Mouse (Mus musculus) liver (tissue): Measurements from ENCODE around the gene Mxi1.
A peak's percentile ranks its signal among the peaks of the same experiment; 100 is the strongest.

ENCODE experiments used
- DNase-seq: peaks from one replicate; pipeline ENCODE4 v3.0.0-alpha.2; 2020; ENCODE audit warnings: mixed read lengths

Gene Mxi1

DNA sequence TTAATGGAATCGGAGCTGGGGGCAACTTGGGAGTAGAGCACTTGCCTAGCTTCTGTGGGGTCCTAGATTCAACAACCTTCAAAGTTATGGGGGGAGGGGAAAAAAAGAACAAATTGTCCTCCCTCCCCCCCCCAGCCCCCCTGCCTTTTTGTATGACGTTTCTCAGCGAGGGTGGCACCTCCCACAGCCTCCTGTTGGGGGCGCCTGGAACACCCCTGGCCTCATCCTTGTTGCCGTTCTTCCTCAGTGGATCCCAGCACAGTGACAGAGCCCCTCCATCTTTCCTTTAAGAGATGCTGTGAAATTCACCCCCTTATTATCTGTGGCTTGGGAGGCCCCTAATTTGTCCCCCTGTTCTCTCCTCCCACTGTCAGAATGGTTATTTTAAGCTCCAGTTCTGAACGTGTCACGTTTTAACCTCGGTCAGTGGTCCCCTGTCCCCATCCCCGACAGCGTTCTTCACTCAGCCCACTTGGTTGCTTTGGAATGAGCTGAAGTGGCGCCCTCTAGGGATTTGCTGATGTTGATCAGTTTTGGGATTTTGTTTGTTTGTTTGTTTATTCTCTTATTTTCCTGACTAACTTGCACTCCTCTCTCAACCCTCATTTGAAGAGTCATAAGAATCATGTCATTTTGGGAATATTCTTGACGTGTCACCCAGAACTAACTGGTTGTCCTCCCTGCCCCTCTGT lies 92.6 kb downstream of the Mxi1 start:
- DNase-seq = no peak

DNA sequence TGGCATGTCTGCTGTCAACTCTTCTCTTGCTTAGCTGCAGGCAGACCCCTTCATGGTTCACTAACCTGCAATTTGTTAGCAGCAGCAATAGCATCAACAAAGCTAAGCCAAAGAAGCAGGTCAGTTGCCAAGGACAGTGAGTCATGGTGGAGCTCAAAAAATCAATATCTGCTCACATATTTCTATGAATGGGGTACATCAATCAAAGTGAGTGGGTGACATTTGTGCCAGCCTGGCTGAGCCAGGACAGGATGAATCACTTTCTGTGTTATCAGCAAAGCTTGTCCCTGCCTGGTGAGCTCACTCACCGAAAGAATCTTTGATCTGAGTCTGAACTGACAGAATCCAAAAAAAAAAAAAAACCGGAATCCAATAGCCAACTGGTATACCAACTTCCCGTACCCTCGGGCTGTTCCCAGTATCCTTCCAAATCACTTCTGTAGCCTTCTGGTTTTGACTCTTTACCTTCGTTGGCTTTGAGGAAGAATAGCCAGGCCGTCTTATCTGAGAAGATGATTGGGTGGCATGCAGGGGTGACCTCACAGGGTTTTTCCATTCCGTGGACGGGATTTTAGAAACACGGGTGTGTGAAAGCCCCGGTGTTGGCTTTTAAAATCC lies 94.0 kb downstream of the Mxi1 start:
- no peak for DNase-seq

GRCm38 (mm10) chr19:53404837-53405356 lies 94.6 kb downstream of the Mxi1 start:
- no peak for DNase-seq

GRCm38 (mm10) chr19:53405810-53406209 lies 95.5 kb downstream of the Mxi1 start:
- no peak for DNase-seq

- DNase-seq = no peak
Measured at GRCm38 (mm10) chr19:53407350-53407749, 97.0 kb downstream of the Mxi1 start.

DNA sequence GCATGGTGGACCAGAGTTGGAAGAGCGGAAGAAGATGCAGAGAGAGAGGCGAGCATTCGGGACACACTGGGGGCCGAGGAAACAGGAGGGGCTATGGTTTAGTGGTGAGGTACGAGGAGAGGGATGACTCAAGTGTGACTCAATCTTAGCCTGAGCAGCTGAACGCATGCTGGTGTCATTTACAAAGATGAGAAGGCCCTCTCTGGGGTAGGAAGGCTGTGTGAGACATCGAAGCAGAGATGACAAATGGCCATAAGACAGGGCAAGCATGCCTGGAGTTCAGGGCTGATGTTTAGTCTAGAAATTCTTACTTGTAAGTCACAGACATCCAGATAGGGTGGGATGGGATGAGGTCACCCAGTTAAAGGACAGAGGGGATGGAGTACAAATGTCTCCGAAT lies 98.1 kb downstream of the Mxi1 start:
- DNase-seq = no peak

DNA sequence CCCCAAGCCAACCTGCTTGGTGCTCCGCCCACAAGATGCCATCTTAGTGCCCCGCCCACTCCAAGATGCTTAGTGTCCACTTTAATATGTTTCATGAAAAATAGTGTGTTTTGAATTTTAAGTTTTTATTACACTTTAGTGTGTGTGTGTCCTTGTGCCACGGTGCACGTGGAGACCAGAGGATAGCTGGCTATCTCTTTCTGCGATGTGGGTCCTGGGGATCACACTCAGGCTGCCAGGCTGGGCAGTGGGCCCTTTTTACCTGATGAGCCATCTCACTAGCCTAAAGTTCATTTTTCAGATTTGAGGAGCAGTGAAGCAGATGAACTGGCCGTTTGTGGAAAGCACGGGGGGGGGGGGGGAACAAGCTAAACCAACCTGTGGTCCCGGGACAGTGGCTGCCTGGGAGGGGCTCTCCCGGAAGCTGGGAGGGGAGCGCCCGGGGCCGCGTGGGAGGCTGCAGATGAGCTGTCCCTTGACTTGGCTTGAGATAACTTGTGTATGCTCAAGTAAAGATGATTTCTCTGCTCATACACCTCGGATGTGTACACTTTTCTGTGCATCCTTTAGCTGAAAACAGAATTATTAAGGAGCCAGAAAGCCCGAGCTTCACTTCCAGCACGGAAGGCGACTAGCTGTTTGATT lies 99.5 kb downstream of the Mxi1 start:
- DNase-seq = no peak

DNA sequence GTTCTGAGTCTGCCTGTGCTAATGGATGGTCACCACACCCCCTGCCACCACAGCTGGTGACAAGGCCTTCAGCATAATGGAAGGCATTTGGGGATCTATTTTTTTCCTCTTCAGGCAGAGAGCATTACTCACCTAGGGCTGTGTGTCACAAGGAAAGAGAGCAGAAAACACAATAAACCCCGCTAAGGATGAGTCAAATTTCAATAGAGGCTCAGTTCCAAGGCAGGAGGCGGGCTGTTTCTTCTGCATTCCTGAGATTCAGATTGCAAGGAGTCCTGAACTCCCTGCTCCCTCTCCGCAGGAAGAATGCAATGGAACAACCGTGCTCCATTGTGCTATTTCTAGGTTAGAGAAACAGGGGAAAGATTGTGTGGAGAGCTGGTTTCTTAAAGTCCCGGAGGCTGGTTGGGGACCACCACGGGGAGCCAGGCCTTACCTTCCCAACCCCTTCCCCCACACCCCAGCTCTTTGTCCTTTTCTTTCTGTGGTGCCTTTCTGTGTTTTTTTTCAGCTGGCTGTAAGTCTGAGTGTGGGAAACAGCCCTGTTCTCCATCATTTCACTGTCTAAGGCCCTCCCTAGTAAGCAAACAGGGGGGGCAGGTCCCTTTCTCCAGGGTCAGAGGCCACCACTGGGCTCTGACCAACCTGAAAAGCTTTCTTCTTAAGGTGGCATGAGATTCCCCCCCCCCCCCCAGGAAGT lies 102.0 kb downstream of the Mxi1 start:
- no peak for DNase-seq

- DNase-seq = no peak
Measured at GRCm38 (mm10) chr19:53413617-53414380, 103.5 kb downstream of the Mxi1 start.

- DNase-seq = peak; percentile 36
Measured at GRCm38 (mm10) chr19:53414650-53415049, 104.3 kb downstream of the Mxi1 start.

DNA sequence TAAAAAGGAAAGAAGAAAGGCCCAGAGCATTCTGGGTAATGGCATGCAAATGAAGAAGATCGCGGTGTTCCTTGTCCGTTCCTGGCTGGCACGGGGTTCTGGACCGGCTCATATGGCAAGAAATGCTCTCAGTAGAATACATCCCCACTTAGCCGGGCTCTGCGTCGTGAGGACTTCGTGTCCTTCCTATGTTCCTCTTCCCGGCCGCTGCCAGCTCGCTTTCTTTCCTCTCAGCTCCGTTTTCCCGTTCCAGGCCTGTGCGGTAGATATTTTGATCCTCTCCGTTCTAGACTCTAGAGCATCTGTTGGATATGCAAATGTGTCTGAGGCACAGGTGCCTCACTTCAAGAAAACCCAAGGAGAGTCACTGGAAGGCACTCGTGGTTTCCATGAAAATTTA lies 104.9 kb downstream of the Mxi1 start:
- DNase-seq = no peak

- peak; percentile 68 for DNase-seq
Measured at GRCm38 (mm10) chr19:53419834-53420233, 109.5 kb downstream of the Mxi1 start.

DNA sequence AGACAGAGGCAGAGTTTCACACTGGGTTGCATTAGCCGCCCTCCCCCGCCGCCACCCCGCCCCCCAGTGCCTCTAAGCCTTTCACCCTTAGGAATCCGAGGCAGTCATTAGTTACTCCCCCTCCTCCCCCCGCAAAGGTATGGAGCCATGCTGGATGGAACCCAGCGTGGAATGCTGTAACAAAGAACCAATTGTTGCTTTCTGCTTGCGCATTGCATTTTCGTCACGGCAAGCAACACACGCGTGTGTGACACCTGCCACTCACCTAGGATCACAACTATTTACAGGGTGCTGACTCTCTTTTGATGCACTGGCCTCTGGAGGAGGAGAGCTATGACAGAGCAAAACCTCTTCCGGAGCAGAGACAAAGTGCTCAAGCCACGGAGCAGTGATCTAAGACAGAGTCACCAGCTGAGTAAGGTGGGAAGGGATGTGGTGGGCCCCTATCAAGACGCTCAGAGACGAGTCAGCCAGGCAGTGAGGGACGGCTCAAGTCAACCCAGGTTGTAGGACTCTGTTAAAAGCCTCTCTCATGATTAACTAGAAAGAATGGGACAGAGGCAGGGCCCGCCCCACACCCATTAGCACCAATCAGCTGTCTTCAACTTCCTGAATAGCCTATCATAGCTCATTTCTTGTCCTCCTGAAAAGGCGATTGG lies 110.7 kb downstream of the Mxi1 start:
- DNase-seq = peak; percentile 74

GRCm38 (mm10) chr19:53421583-53422188 lies 111.4 kb downstream of the Mxi1 start:
- no peak for DNase-seq

DNA sequence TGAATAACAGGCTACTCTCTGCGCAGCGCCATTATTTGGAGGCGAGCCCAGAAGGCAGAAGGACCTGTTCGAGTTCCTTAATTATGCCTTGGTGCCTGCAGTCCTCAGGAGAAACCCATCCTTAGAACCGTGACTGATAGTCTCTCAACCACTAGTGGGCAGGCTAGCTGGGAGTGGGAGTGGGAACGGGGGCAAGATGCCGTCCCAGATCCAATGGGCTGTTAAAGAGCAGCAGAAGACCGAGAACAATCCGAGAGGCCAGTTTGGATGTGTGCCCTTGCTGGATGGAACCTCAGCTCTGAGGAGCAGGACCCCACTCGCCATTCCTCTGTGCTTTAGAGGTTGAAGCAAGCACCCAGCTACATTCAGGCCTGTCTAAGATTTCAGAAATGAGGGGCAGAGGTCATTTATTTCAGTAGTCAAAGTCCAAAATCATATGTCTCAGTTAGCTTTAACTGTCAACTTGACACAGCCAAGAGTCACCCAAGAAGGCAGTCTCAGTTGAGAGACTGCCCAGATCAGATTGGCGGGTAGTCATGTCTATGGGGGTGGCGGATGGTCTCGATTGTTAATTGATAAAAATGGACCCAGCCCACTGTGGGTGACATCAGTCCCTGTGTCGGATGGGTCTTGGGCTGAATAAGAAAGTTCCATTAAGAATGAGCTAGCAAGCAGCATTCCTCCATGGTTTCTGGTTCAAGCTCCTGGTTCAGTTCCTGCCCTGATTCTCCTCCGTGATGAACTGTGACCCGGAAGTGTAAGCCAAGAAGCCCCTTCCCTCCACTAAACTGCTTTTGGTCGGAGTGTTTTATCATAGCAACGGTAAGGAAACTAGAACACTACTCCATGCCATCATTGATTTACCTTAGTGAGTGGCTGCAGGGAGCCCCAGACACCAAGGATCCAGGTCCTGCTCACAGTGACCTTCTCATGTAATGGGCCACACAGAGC lies 112.3 kb downstream of the Mxi1 start:
- no peak for DNase-seq

GRCm38 (mm10) chr19:53423341-53423753 lies 113.0 kb downstream of the Mxi1 start:
- DNase-seq = peak; percentile 15

GRCm38 (mm10) chr19:53423816-53424465 lies 113.6 kb downstream of the Mxi1 start:
- DNase-seq = no peak

DNA sequence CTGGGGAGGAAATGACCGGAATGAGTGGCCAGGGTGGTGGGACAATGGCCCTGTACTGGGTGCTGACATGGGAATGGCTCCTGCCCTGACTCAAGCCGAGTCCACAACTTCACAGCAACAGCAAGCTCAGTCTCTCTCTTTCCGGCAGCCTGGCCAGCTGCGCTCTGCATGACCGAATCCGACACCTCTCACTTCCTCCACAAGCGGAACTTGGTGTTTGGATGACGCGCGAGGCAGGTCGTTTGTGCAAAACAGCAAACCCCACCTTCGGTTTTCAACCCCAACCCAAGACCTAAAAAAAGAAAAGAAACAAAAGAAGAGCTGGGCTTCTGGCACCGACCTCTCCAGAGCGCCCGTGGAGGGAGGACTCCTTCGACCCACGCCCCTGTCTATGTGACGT lies 114.3 kb downstream of the Mxi1 start:
- DNase-seq = peak; percentile 31
